Mouse (Mus musculus) thymus, postnatal 0 days (tissue): ENCODE results near the gene Apoh. TPM values are rescaled to one million over a fixed set of nuclear protein-coding genes. Genes with fewer than 3 reads are reported as not detected.

Experiments
- DNase-seq: peaks from one replicate; pipeline ENCODE4 v3.0.0-alpha.2; 2015; ENCODE audit warnings: low spot score
- polyA plus RNA-seq: library from polyadenylated mRNA; unstranded; fragments of >200 nt; fragmentation: Nextera tagmentation; extraction: Ambion mirVana; gene quantifications from 2 replicates; pipeline ENCODE4 v1.2.1, GENCODE M21; 2015

Gene Apoh
- polyA plus RNA-seq, 1 experiment from 2014 or later = 0.12 TPM

GRCm38 (mm10) chr11:108377680-108378362 lies 34.7 kb downstream of the Apoh start:
- peak; percentile 83 for DNase-seq

GRCm38 (mm10) chr11:108378363-108378751 lies 35.2 kb downstream of the Apoh start:
- peak; percentile 5 for DNase-seq

DNA sequence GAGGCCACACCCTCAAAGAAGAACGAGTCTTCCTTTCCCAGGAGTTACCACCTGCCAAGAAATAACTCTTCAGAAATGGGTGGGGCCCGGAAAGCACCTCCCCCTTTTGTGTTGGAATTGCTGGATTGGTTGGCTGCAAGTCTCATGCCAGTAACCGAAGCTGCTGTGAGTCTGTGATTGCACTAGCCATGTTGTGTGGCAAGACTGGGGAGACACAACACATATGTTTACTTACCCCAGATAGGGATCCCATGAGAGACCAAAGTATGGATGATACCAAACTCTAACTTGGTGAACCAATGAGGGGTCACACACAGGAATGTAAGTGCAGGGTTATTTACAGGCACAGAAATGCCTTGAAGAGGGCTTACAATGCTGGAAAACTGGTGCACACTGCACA lies 39.5 kb downstream of the Apoh start:
- DNase-seq = no peak

DNA sequence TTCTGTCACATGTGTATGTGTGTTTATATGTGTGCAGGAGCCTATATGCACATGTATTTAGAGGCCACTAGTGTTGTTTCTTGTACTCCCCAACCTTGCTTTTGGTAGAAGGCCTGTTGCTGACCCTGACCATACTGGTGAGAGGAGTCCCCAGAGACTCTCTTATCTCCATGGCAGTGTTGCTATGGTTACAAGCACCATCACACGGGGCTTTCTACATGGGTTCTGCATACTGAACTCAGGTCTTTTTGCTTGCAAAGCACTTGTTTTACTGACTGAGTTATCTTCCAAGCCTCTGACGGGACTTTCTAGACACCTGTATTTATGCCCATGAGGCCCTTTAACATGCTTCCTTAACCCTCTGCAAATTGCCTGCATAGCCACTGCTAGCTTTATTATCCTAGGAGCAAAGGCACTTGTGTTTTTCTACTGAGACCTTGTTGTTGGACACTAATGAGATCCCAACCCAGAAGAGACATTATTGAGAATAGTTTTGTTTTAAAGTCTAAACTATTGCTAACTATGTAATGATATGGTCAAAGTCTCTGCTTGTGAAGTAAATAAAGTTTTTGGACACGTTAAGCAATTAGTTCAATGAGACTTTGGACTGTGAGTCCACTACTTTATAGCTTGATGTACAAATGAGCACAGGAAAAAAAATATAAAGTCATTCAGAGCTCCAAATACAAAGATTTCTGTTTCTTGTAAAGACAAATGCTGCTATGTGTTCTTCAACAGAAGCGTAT lies 41.9 kb downstream of the Apoh start:
- DNase-seq = no peak

- DNase-seq = no peak
Observed at GRCm38 (mm10) chr11:108385666-108386024, 42.5 kb downstream of the Apoh start.

- DNase-seq = no peak
Observed at GRCm38 (mm10) chr11:108395061-108395460, 51.9 kb downstream of the Apoh start.

DNA sequence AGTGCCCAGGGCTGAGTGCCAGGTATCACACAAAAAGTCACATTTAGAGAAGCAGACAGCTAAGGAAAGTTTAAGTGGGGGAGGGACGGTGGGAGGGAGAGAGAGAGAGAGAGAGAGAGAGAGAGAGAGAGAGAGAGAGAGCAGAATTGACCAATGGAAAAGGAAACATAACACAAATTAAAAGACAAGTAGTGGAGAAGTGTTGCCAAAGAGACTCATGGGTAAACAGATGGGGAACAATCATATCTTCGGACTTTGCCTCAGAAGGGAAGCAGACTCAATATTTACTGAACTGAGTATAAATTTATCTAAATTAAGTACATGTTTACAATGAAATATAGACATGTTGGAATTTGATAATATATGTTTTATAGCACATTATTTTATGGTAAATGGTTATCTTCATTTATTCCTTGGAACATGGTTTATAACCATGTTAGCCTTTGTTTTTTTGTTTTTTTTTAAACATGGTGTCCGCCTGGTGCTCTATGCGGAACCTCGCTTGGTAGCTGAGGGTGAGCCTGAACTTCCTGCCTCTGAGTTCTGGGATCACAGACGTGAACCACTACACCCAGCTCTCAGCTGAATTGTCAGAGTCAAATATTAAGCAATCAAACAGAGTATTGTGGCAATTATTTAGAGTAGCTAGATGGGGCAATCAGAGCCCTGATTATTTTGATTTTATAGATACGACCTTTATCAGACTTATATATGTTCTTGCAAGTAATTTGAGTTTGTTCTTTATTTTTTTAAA lies 53.1 kb downstream of the Apoh start:
- no peak for DNase-seq

- DNase-seq = no peak
Observed at GRCm38 (mm10) chr11:108409876-108410644, 66.9 kb downstream of the Apoh start.

GRCm38 (mm10) chr11:108416360-108416759 lies 73.2 kb downstream of the Apoh start:
- no peak for DNase-seq

- DNase-seq = peak; percentile 55
Observed at GRCm38 (mm10) chr11:108418540-108418939, 75.4 kb downstream of the Apoh start.

- DNase-seq = no peak
Observed at GRCm38 (mm10) chr11:108419242-108419641, 76.1 kb downstream of the Apoh start.

DNA sequence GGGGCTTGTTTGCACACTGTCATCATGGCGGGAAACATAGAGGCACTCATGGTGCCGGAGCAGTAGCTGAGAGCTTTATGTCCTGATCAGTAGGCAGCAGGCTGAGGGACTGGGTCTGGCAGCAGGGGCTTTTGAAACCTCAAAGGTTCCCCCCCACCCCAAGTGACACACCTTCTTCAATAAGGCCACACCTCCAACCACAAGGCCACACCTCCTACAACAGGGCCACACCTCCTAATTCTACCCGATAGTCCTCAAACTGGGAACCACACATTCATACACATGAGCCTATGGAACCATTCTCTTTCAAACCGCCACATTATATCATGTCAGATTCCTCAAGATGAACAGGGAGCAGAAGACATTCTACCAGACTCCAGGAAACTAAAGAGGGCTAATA lies 77.6 kb downstream of the Apoh start:
- DNase-seq = no peak

DNA sequence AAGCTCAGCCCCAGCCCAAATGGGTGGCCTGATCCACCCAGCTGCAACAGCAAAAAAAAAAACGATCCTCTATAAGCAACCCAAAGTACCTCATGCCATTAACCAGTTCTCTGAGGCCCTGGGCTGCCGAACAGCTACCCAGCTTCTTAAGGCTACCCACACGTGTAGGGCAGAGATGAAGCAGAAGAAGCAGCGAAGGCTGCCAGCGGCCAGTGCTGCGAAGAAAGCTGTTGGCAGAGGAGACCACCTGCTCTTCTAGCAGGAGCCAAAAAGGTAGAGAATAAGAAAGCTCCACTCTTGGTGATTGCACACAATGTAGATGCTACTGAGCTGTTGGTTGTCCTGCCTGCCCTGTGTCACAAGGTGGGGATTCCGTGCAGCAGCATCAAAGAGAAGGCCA lies 80.1 kb downstream of the Apoh start:
- DNase-seq = no peak

DNA sequence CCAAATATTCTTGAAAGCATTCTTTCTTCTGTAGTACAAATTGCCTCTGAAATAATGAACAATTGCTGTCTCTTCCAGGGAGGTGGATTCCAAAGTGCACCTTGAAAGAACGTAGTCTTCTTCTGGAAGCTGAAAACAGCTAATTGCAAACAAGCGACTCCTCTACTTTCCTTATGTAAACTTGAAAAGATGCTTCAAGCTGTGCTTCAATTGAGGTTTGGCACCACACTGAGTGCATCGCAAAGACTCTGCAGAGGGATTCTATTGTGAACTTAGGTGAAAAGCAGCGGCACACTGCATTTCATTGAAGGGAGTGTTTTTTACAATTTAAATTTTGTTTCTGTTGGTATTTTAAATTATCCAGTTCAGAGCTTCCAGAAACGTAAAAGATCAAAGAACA lies 81.0 kb downstream of the Apoh start:
- DNase-seq = no peak

DNA sequence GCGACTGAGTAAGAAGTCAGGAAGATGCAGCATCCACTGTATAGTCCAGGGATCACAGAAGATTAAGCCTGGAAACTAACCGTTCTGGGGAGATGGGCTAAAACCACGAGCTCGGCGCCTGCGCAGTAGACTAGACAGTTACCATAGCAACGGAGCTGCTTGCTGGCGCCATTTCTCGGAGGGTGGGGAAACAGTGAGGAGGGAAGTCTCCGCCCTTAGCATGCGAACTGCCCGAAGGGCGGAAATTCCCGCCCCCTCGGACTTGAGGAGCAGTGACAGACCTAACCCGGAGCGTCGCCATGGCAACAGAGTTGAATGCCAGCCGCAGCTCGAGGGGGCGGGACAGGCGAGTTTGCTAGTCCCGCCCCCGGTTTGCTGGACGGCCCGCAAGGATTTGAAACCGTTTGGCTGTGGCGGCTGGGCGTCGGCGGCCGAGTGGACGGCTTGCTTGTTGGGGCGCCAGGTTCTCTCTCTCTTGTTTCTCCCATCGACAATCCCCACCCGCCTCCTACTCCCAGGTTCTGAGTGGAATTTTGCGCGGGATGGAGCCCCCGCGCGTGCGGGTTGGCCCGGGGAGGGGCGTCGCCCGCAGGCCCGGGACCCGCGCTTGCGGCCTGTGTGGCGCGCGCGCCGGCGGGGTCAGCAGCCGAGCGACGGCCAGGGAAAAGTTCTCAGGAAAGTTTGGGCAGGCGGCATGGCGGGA lies 81.9 kb downstream of the Apoh start, which contains the start of gene Cep112:
Gene Cep112, plus strand, starts transcription at position 304 of the 703 bp plus-strand sequence.
- peak; percentile 95 for DNase-seq

- no peak for DNase-seq
Observed at GRCm38 (mm10) chr11:108425592-108425921, 82.4 kb downstream of the Apoh start.

- no peak for DNase-seq
Observed at GRCm38 (mm10) chr11:108426086-108426485, 82.9 kb downstream of the Apoh start.

- DNase-seq = no peak
Observed at GRCm38 (mm10) chr11:108427191-108427590, 84.0 kb downstream of the Apoh start.

DNA sequence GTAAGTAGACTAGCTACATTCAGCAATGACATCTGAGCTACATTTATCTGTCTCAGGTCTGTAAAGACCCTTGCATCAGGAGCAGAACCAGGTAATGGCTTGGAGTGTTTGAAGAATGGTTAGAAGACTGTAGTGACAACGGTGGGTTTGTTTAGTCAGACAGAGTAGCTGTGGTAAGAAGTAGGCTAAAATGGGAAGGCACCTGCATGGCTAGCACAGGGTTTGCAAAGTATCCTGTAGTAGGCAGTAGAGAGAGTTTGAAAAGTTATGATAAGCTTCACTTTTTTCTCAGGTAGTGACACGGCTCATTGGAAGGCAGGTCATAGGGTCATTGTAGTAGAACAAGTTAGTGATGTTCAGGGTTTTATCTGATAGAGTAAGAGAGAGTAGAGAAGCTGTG lies 85.9 kb downstream of the Apoh start:
- no peak for DNase-seq

DNA sequence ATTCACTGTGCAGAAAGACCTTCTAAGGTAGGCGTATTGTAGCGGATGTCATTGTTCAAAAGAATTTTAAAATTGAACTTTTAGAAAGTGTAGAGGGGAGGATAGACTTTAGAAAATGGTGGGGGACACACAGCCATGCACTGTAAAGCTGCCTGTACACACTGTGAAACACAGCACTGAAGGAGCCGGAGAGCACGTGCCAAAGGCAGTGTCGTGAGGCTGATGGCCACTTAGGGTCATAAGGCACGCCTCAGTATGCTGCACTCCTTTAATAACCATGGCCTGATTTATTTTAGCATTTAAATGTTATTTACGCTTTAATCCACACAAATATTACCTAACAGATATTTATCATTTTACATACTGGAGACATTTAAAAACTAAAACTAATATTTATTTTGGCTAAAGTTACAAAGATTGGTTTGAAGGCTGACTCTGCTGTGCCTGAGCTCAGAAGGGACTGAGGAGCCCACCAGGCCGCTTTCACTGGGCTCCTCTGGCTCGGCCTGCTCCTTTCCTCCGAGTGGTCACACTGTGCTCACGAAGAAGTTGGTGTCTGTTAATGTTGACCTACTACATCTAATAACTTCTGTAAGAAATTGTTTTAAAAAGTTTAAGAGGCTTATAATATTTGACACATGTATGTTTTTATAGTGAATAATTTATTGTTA lies 100.9 kb downstream of the Apoh start:
- DNase-seq = no peak
